Mouse (Mus musculus): ENCODE data around the gene Tspan8. TPM values are rescaled to one million over a fixed set of nuclear protein-coding genes. Genes with fewer than 3 reads are reported as not detected.
"Not testable (repeated sequence)": the region's sequence is repeated elsewhere in the genome, so short reads cannot be mapped to it uniquely, and the experiment has no call there.

The Tspan8 gene
- polyA plus RNA-seq, 1 experiment from 2014 or later, result 4.3 TPM

GRCm38 (mm10) chr10:115790788-115791187 lies 25.8 kb upstream of the Tspan8 start:
- H3K4me2 ChIP-seq, result no peak overlapping the region
- H3K27me3 ChIP-seq (ENCODE audit: control insufficient read depth, insufficient read depth, low read length), result no peaks in the 10 kb centered on the region
- 76% methylated on average over 2 of the region's 2 CpGs for WGBS (ENCODE audit: insufficient replicate concordance)
- no peak for ATAC-seq (replicated peaks; ENCODE audit: insufficient number of reproducible peaks, low FRiP score, low TSS enrichment)
- H3K36me3 ChIP-seq (ENCODE audit: control insufficient read depth, insufficient read depth, low read length), result no peaks in the 10 kb centered on the region
- H3K4me1 ChIP-seq (ENCODE audit: control insufficient read depth, insufficient read depth, low read length), result no peaks in the 10 kb centered on the region
- no peak overlapping the region for H3K4me3 ChIP-seq (ENCODE audit: low read depth, low read length)
- H3K9me3 ChIP-seq (replicated peaks; ENCODE audit: control insufficient read depth, low read length), result no peaks in the 10 kb centered on the region
- H3K27ac ChIP-seq (ENCODE audit: low read depth, low read length), result no peak overlapping the region
- H3K9ac ChIP-seq (ENCODE audit: low read depth, low read length), result no peak overlapping the region

GRCm38 (mm10) chr10:115796072-115796788 lies 20.4 kb upstream of the Tspan8 start:
- no peak overlapping the region for H3K27ac ChIP-seq (ENCODE audit: low read depth, low read length)
- 70% methylated on average over 4 of the region's 4 CpGs for WGBS (ENCODE audit: insufficient replicate concordance)
- H3K9ac ChIP-seq (ENCODE audit: low read depth, low read length), result no peak overlapping the region
- H3K9me3 ChIP-seq (replicated peaks; ENCODE audit: control insufficient read depth, low read length), result no peaks in the 10 kb centered on the region
- no peak overlapping the region for H3K4me2 ChIP-seq
- ATAC-seq (replicated peaks; ENCODE audit: insufficient number of reproducible peaks, low FRiP score, low TSS enrichment), result no peak
- H3K36me3 ChIP-seq (ENCODE audit: control insufficient read depth, insufficient read depth, low read length), result no peaks in the 10 kb centered on the region
- no peak overlapping the region for H3K4me3 ChIP-seq (ENCODE audit: low read depth, low read length)
- H3K27me3 ChIP-seq (ENCODE audit: control insufficient read depth, insufficient read depth, low read length), result no peaks in the 10 kb centered on the region
- no peaks in the 10 kb centered on the region for H3K4me1 ChIP-seq (ENCODE audit: control insufficient read depth, insufficient read depth, low read length)

GRCm38 (mm10) chr10:115801464-115801863 lies 15.2 kb upstream of the Tspan8 start:
- no peaks in the 10 kb centered on the region for H3K9me3 ChIP-seq (replicated peaks; ENCODE audit: control insufficient read depth, low read length)
- 62% methylated on average over 3 of the region's 3 CpGs for WGBS (ENCODE audit: insufficient replicate concordance)

DNA sequence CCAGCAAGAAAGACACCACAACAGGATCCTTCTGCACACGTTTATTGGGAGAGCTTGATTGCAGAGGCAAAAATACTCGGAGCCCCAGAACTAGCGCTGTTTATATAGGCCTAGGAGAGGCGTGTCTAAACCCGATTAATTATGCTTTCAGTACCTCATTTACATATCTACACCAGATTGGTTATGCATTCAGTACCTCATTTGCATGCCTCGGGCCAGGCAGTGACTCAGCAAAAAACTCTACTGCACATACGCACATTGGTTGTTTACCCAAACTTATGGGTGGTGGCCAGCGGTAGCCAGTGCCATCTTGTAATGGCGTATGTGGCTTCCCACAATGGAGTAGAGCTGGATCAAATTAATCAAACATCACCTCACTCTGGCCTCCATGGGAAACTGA lies 13.6 kb upstream of the Tspan8 start:
- 90% methylated on average over 9 of the region's 9 CpGs for WGBS (ENCODE audit: insufficient replicate concordance)
- not testable (repeated sequence) for H3K4me2 ChIP-seq; H3K27me3 ChIP-seq (ENCODE audit: control insufficient read depth, insufficient read depth, low read length); H3K4me3 ChIP-seq (ENCODE audit: low read depth, low read length); ATAC-seq (replicated peaks; ENCODE audit: insufficient number of reproducible peaks, low FRiP score, low TSS enrichment); H3K9me3 ChIP-seq (replicated peaks; ENCODE audit: control insufficient read depth, low read length); H3K27ac ChIP-seq (ENCODE audit: low read depth, low read length); H3K9ac ChIP-seq (ENCODE audit: low read depth, low read length); H3K36me3 ChIP-seq (ENCODE audit: control insufficient read depth, insufficient read depth, low read length); H3K4me1 ChIP-seq (ENCODE audit: control insufficient read depth, insufficient read depth, low read length)

More at GRCm38 (mm10) chr10:115801464-115801863, 15.2 kb upstream of the Tspan8 start:
- no peaks in the 10 kb centered on the region for H3K4me1 ChIP-seq (ENCODE audit: control insufficient read depth, insufficient read depth, low read length)
- H3K27ac ChIP-seq (ENCODE audit: low read depth, low read length), result no peak overlapping the region
- ATAC-seq (replicated peaks; ENCODE audit: insufficient number of reproducible peaks, low FRiP score, low TSS enrichment), result no peak
- H3K36me3 ChIP-seq (ENCODE audit: control insufficient read depth, insufficient read depth, low read length), result no peaks in the 10 kb centered on the region
- H3K4me2 ChIP-seq, result no peak overlapping the region
- no peak overlapping the region for H3K4me3 ChIP-seq (ENCODE audit: low read depth, low read length)
- no peak overlapping the region for H3K9ac ChIP-seq (ENCODE audit: low read depth, low read length)
- no peaks in the 10 kb centered on the region for H3K27me3 ChIP-seq (ENCODE audit: control insufficient read depth, insufficient read depth, low read length)

DNA sequence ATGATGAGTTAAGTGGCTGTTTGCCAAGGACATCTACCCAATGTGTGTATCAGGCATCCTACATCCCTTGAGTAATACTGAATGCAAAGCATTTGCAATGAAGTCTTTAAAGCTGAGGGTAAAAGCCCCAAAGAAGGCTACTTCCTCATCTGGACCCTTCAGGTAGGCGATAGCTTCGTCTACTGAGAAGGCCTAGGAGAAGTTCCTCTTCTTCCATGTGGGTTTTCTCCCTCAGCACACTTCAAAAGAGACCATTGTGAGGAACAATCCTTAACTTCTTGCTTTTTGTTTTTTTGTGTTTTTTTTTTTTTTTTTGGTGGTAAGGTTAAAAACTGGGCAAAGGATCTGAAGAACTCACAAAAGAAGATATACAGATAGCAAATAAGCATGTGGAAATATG lies 12.9 kb upstream of the Tspan8 start:
- Histone ChIP-seq H3K27ac (ENCODE audit: low read depth, low read length) (no peak overlapping the region), H3K4me3 (ENCODE audit: low read depth, low read length) (no peak overlapping the region), H3K4me1 (ENCODE audit: control insufficient read depth, insufficient read depth, low read length) (no peaks in the 10 kb centered on the region), H3K9me3 (replicated peaks; ENCODE audit: control insufficient read depth, low read length) (no peaks in the 10 kb centered on the region), H3K27me3 (ENCODE audit: control insufficient read depth, insufficient read depth, low read length) (no peaks in the 10 kb centered on the region), H3K4me2 (no peak overlapping the region), H3K36me3 (ENCODE audit: control insufficient read depth, insufficient read depth, low read length) (no peaks in the 10 kb centered on the region), H3K9ac (ENCODE audit: low read depth, low read length) (no peak overlapping the region)
- no peak for ATAC-seq (replicated peaks; ENCODE audit: insufficient number of reproducible peaks, low FRiP score, low TSS enrichment)
- WGBS (ENCODE audit: insufficient replicate concordance), result 78% methylated on average over 2 of the region's 2 CpGs

DNA sequence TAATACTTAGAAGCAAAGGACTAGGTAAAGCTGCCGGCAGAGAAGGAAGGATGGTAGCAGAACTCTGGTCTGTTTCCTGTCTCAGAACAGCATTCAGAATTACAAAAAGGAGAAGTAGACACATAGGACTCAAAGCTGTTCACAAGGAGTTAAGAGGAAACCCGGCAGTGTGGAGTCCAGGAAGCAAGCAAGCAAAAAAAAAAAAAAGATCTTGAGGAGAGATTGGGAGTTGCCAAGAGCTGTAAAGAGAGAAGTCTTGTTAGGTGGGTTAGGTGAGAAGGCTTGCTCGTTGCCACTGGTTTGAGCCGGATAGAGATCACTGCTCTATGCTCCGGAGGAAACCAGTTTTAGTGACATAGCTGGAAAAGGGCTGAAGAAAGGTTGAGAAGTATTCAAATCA lies 10.6 kb upstream of the Tspan8 start:
- Histone ChIP-seq H3K9me3 (replicated peaks; ENCODE audit: control insufficient read depth, low read length) (no peaks in the 10 kb centered on the region), H3K4me1 (ENCODE audit: control insufficient read depth, insufficient read depth, low read length) (no peaks in the 10 kb centered on the region), H3K9ac (ENCODE audit: low read depth, low read length) (no peak overlapping the region), H3K4me2 (no peak overlapping the region), H3K27ac (ENCODE audit: low read depth, low read length) (no peak overlapping the region), H3K4me3 (ENCODE audit: low read depth, low read length) (no peak overlapping the region), H3K27me3 (ENCODE audit: control insufficient read depth, insufficient read depth, low read length) (no peaks in the 10 kb centered on the region), H3K36me3 (ENCODE audit: control insufficient read depth, insufficient read depth, low read length) (no peaks in the 10 kb centered on the region)
- 74% methylated on average over 5 of the region's 5 CpGs for WGBS (ENCODE audit: insufficient replicate concordance)
- no peak for ATAC-seq (replicated peaks; ENCODE audit: insufficient number of reproducible peaks, low FRiP score, low TSS enrichment)

GRCm38 (mm10) chr10:115809169-115809568 lies 7.5 kb upstream of the Tspan8 start:
- no peaks in the 10 kb centered on the region for H3K9me3 ChIP-seq (replicated peaks; ENCODE audit: control insufficient read depth, low read length)
- no peak overlapping the region for H3K9ac ChIP-seq (ENCODE audit: low read depth, low read length)
- ATAC-seq (replicated peaks; ENCODE audit: insufficient number of reproducible peaks, low FRiP score, low TSS enrichment), result no peak
- H3K4me3 ChIP-seq (ENCODE audit: low read depth, low read length), result no peak overlapping the region
- no peak overlapping the region for H3K4me2 ChIP-seq
- H3K4me1 ChIP-seq (ENCODE audit: control insufficient read depth, insufficient read depth, low read length), result no peaks in the 10 kb centered on the region
- no peaks in the 10 kb centered on the region for H3K36me3 ChIP-seq (ENCODE audit: control insufficient read depth, insufficient read depth, low read length)
- H3K27ac ChIP-seq (ENCODE audit: low read depth, low read length), result no peak overlapping the region
- 70% methylated on average over 7 of the region's 7 CpGs for WGBS (ENCODE audit: insufficient replicate concordance)
- H3K27me3 ChIP-seq (ENCODE audit: control insufficient read depth, insufficient read depth, low read length), result no peaks in the 10 kb centered on the region

GRCm38 (mm10) chr10:115811519-115811918 lies 5.1 kb upstream of the Tspan8 start:
- H3K27ac ChIP-seq (ENCODE audit: low read depth, low read length), result no peak overlapping the region
- no peak overlapping the region for H3K4me3 ChIP-seq (ENCODE audit: low read depth, low read length)
- no peaks in the 10 kb centered on the region for H3K4me1 ChIP-seq (ENCODE audit: control insufficient read depth, insufficient read depth, low read length)
- no peak overlapping the region for H3K4me2 ChIP-seq
- no peak for ATAC-seq (replicated peaks; ENCODE audit: insufficient number of reproducible peaks, low FRiP score, low TSS enrichment)
- H3K36me3 ChIP-seq (ENCODE audit: control insufficient read depth, insufficient read depth, low read length), result no peaks in the 10 kb centered on the region
- no peaks in the 10 kb centered on the region for H3K9me3 ChIP-seq (replicated peaks; ENCODE audit: control insufficient read depth, low read length)
- no peak overlapping the region for H3K9ac ChIP-seq (ENCODE audit: low read depth, low read length)
- H3K27me3 ChIP-seq (ENCODE audit: control insufficient read depth, insufficient read depth, low read length), result no peaks in the 10 kb centered on the region
- WGBS (ENCODE audit: insufficient replicate concordance), result 64% methylated on average over 5 of the region's 5 CpGs

GRCm38 (mm10) chr10:115814878-115815277 lies 1.8 kb upstream of the Tspan8 start:
- Histone ChIP-seq H3K9me3 (replicated peaks; ENCODE audit: control insufficient read depth, low read length) (no peaks in the 10 kb centered on the region), H3K27me3 (ENCODE audit: control insufficient read depth, insufficient read depth, low read length) (no peaks in the 10 kb centered on the region), H3K9ac (ENCODE audit: low read depth, low read length) (no peak overlapping the region), H3K36me3 (ENCODE audit: control insufficient read depth, insufficient read depth, low read length) (no peaks in the 10 kb centered on the region), H3K27ac (ENCODE audit: low read depth, low read length) (no peak overlapping the region), H3K4me2 (no peak overlapping the region), H3K4me1 (ENCODE audit: control insufficient read depth, insufficient read depth, low read length) (no peaks in the 10 kb centered on the region), H3K4me3 (ENCODE audit: low read depth, low read length) (no peak overlapping the region)
- no peak for ATAC-seq (replicated peaks; ENCODE audit: insufficient number of reproducible peaks, low FRiP score, low TSS enrichment)
- WGBS (ENCODE audit: insufficient replicate concordance), result 91% methylated on average over 11 of the region's 11 CpGs

Data from heart, embryonic 11.5 days (tissue).